32 mouse cellular contexts compared by ENCODE assay signal in the genomic region with DNA sequence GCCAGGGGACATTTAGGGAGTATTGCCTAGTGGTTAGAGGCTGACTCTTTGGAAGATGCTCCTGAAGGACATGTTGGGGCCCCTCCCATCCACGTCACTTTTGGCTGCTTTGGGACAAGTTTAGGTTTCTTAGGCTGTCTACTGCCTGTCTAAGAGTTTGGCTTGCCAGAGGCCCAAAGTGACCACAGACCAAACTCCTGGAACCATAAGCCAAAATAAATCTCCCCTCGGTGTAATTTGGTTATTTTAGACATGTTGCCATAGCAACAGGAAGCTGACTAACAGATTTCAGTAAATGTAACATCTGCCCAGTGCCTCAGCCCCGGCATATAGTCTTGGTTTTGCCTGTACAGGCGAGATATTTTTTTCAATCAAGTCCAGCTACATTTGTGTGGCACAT. TPM values are rescaled to one million over a fixed set of nuclear protein-coding genes. Genes with fewer than 3 reads are reported as not detected.
"Had no signal": no experiment of that assay in that cellular context is flagged by ENCODE, and none has a peak within 500 bp of the region (broad histone marks: within the 10 kb centered on the region; RNA-seq: fewer than 3 reads in every experiment).

No protein-coding gene starts in this region.

- H3K4me2 ChIP-seq: heart, embryonic 11.5 days; heart, embryonic 13.5 days; heart, embryonic 15.5 days; hindbrain, embryonic 13.5 days; hindbrain, embryonic 15.5 days; kidney, embryonic 15.5 days; limb, embryonic 13.5 days; limb, embryonic 15.5 days; liver, embryonic 12.5 days had no signal

- H3K27me3 ChIP-seq: heart, embryonic 13.5 days; heart, embryonic 15.5 days; hindbrain, embryonic 13.5 days; hindbrain, embryonic 15.5 days; kidney, embryonic 15.5 days; limb, embryonic 13.5 days; limb, embryonic 15.5 days; liver, embryonic 12.5 days had no signal

- H3K9ac ChIP-seq: heart, embryonic 13.5 days; heart, embryonic 15.5 days; hindbrain, embryonic 13.5 days; hindbrain, embryonic 15.5 days; kidney, embryonic 15.5 days; limb, embryonic 13.5 days; limb, embryonic 15.5 days; liver, embryonic 12.5 days; liver, embryonic 14.5 days had no signal

- ATAC-seq: hindbrain, postnatal 0 days; intestine, embryonic 16.5 days; liver, embryonic 12.5 days had no signal

- H3K4me1 ChIP-seq: heart, embryonic 13.5 days; heart, embryonic 15.5 days; hindbrain, embryonic 13.5 days; hindbrain, embryonic 15.5 days; kidney, embryonic 15.5 days; limb, embryonic 13.5 days; limb, embryonic 15.5 days; liver, embryonic 12.5 days had no signal

- H3K4me3 ChIP-seq: gastrocnemius, adult 2 months; heart, adult 2 months; heart, embryonic 13.5 days; heart, embryonic 15.5 days; hindbrain, embryonic 13.5 days; hindbrain, embryonic 15.5 days; kidney, embryonic 15.5 days; left cerebral cortex, adult 2 months; limb, embryonic 13.5 days; limb, embryonic 15.5 days; liver, embryonic 12.5 days had no signal

- H3K27ac ChIP-seq: gastrocnemius, adult 2 months; heart, adult 2 months; heart, embryonic 13.5 days; heart, embryonic 15.5 days; hindbrain, embryonic 13.5 days; hindbrain, embryonic 15.5 days; hindbrain, postnatal 0 days; kidney, embryonic 15.5 days; kidney, postnatal 0 days; left cerebral cortex, adult 2 months; limb, embryonic 13.5 days; limb, embryonic 15.5 days; liver, embryonic 12.5 days; liver, embryonic 14.5 days had no signal

- DNase-seq: gastrocnemius, adult 2 months; gastrocnemius, postnatal 10 days; gastrocnemius, postnatal 25 days; heart, adult 2 months; heart, postnatal 14 days; heart, postnatal 36 days; kidney, adult 11 months; kidney, adult 2 months; kidney, adult 9 months; kidney, postnatal 14 days; kidney, postnatal 36 days; layer of hippocampus, adult 9-11 months; left cerebral cortex, postnatal 4 days had no signal

- H3K36me3 ChIP-seq: heart, embryonic 13.5 days; heart, embryonic 15.5 days; hindbrain, embryonic 13.5 days; hindbrain, embryonic 15.5 days; kidney, embryonic 15.5 days; limb, embryonic 13.5 days; limb, embryonic 15.5 days; liver, embryonic 12.5 days had no signal

- H3K9me3 ChIP-seq: heart, embryonic 13.5 days; heart, embryonic 15.5 days; hindbrain, embryonic 13.5 days; hindbrain, embryonic 15.5 days; kidney, embryonic 15.5 days; limb, embryonic 13.5 days; limb, embryonic 15.5 days; liver, embryonic 12.5 days had no signal

RNA-seq across cellular contexts. Expression of a gene that starts 21.8 kb away (rescaled TPM):
- total RNA-seq: hematopoietic stem cell, adult 5-6 weeks; liver, adult 2 months had no signal
- polyA plus RNA-seq: heart, embryonic 11.5 days; heart, postnatal 0 days; liver, adult 2 months; liver, embryonic 12.5 days; liver, embryonic 16.5 days had no signal

RNA-seq across cellular contexts. Expression of a gene that starts 36.8 kb away (rescaled TPM):
- total RNA-seq: gastrocnemius, adult 2 months; gastrocnemius, postnatal 25 days; heart, adult 2 months; heart, postnatal 36 days; hematopoietic stem cell, adult 5-6 weeks had no signal
- polyA plus RNA-seq: heart, adult 2 months; hindbrain, embryonic 11.5 days; hindbrain, postnatal 0 days; intestine, embryonic 16.5 days; kidney, postnatal 0 days; liver, adult 2 months; liver, embryonic 12.5 days; liver, embryonic 16.5 days had no signal
